Mouse (Mus musculus): Measurements from ENCODE around the gene Gipc3. TPM values are rescaled to one million over a fixed set of nuclear protein-coding genes. Genes with fewer than 3 reads are reported as not detected.
A peak's percentile ranks its signal among the peaks of the same experiment; 100 is the strongest.

The Gipc3 gene
- polyA plus RNA-seq, 1 experiment from 2014 or later, result 0.05 TPM

DNA sequence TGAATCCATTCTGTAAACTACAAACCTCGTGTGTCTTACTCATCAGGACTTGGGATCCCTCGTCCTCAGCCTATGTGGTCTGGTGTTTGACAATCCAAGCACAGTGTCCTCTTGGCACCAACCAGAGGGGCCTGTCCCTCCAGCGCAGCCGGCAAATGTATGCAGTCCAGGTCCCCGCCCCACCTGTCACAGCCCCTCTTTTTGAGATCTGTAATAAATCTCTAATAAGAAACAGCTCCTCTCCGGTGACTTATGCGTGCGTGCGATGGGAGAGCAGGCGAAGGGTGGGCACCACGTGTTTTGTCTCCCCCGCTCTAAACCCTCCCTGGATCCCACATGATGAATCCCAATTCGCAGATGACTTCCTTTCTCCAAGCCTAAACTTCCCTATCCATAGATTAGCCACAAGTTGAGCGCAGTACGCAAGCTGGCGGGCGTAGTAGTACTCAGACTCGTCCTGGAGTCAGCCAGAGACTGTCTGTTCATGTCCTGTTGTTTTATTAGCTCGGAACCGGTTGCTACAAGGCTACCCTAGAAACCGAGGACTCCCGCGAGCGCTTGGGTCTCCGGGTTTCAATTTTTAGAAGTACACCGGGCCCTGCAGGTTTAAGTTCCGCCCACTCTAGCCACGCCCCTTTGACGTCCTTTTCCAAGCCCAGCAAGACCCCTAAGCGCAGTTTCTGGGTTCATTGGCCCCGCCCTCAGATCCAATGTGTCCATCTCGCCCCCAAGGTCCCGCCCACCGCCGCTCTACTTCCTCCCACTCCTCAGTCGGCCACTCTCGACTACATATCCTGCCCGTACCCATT is 23.1 kb downstream of the Gipc3 start:
- under 1% methylated on average over 38 of the region's 38 CpGs for WGBS

DNA sequence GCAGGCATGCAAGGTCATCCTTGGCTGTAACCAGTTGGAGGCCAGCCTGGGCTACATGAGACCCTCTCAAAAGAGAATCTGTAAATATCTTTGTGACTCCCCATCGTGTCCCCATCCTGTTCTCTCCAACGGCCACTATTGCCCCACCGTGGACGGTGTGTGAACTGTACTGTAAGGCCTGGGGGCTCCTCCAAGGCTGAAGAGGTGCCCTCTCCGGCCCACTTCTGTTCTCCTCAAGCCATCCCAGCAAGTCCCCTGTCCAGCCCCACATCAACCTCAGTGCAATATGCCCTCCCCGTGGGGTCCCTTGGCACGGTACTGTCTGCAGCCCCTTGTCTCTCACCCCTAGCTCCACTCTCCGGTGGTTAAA is 23.8 kb downstream of the Gipc3 start:
- ATAC-seq (ENCODE audit: insufficient number of reproducible peaks, insufficient read depth, low FRiP score, low TSS enrichment, low read depth), result no peak
- Histone ChIP-seq H3K9me3 (no peaks in the 10 kb centered on the region), H3K36me3 (peaks cover 65% of the 10 kb centered on the region), H3K27me3 (peaks cover 4% of the 10 kb centered on the region; the same call in 1 of the 2 replicates), H3K27ac (peak overlapping the region; percentile 86), H3K9ac (replicated peaks) (peak overlapping the region; percentile 57), H3K4me2 (peak overlapping the region; percentile 87), H3K4me1 (replicated peaks) (peaks cover 50% of the 10 kb centered on the region), H3K4me3 (replicated peaks) (peak overlapping the region; percentile 98)
- 42% methylated on average over 8 of the region's 8 CpGs for WGBS

More for the DNA sequence above, 23.1 kb downstream of the Gipc3 start:
- Histone ChIP-seq H3K9me3 (no peaks in the 10 kb centered on the region), H3K4me1 (replicated peaks) (peaks cover 50% of the 10 kb centered on the region), H3K4me3 (replicated peaks) (peak overlapping the region; percentile 98), H3K4me2 (peak overlapping the region; percentile 87), H3K27ac (peak overlapping the region; percentile 86), H3K27me3 (peaks cover 4% of the 10 kb centered on the region; the same call in 1 of the 2 replicates), H3K9ac (replicated peaks) (peak overlapping the region; percentile 57), H3K36me3 (peaks cover 65% of the 10 kb centered on the region)
- ATAC-seq (ENCODE audit: insufficient number of reproducible peaks, insufficient read depth, low FRiP score, low TSS enrichment, low read depth), result peak; percentile 26

DNA sequence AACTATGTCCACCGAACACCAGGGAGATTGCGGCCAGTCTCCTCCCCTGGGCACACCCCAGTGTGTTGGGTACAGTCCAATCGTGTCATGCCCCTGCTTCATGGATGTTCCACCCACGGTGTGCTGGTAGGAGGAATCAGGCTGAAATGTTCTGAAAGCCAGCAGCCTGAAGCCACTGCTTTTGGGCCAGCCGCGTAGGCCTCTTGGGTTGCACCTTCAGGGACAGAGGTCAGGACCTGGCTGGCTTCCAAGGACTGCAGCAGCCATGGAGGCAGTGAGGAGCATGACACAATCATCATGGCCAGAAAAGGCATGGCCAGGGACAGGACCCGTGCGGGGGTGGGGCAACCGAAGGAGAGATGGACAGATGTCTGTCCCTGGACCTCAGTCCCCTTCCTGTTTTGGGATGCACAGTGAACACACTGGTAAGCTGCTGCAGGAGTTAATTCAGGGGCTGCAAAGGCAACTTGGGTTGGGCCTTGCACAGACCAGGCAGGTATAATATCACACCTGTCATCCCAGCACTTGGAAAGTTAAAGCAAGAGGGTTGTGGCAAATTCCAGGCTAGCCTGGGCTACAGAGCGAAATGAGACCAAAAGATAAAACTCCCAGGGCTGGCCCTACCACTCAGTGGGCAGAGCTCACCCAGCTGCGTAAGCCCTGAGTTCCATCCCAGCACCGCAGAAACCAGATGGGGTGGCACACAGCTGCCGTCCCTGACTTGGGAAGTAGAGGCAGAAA is 24.3 kb downstream of the Gipc3 start:
- 92% methylated on average over 13 of the region's 13 CpGs for WGBS
- no peak for ATAC-seq (ENCODE audit: insufficient number of reproducible peaks, insufficient read depth, low FRiP score, low TSS enrichment, low read depth)
- Histone ChIP-seq H3K9ac (replicated peaks) (peak overlapping the region; percentile 57; the same call in 1 of the 2 replicates), H3K4me3 (replicated peaks) (peak overlapping the region; percentile 98), H3K4me1 (replicated peaks) (peaks cover 50% of the 10 kb centered on the region), H3K9me3 (no peaks in the 10 kb centered on the region), H3K4me2 (peak overlapping the region; percentile 87), H3K27ac (peak overlapping the region; percentile 86), H3K36me3 (peaks cover 65% of the 10 kb centered on the region), H3K27me3 (peaks cover 4% of the 10 kb centered on the region; the same call in 1 of the 2 replicates)

DNA sequence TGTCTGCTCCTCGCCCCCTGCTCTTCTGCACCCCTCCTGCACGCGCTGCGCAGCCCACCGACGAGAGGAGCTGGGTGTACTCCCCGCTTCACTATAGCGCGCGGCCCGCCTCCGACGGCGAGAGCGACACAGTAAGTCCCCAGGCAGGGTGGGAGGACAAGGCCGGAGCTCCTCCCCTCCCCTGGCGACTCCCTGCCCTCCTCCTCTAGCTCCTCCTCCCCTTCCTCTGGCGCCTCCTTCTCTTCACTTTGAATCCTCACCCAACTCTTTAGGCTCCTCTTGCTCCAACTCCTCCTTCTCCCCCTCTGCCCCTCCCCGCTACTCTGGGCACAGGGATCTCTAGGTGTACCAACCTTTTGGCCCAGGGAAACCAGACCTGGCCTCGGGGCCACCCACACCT is 25.8 kb downstream of the Gipc3 start:
- H3K9ac ChIP-seq (replicated peaks), result peak overlapping the region; percentile 51
- H3K9me3 ChIP-seq, result no peaks in the 10 kb centered on the region
- peak overlapping the region; percentile 53; the same call in 1 of the 2 replicates for H3K27ac ChIP-seq
- H3K4me2 ChIP-seq, result peak overlapping the region; percentile 47
- no peak for ATAC-seq (ENCODE audit: insufficient number of reproducible peaks, insufficient read depth, low FRiP score, low TSS enrichment, low read depth)
- H3K36me3 ChIP-seq, result peaks cover 65% of the 10 kb centered on the region
- peaks cover 4% of the 10 kb centered on the region; the same call in 1 of the 2 replicates for H3K27me3 ChIP-seq
- H3K4me1 ChIP-seq (replicated peaks), result peaks cover 43% of the 10 kb centered on the region
- H3K4me3 ChIP-seq (replicated peaks), result peak overlapping the region; percentile 16; the same call in 1 of the 2 replicates
- WGBS, result 13% methylated on average over 20 of the region's 20 CpGs

DNA sequence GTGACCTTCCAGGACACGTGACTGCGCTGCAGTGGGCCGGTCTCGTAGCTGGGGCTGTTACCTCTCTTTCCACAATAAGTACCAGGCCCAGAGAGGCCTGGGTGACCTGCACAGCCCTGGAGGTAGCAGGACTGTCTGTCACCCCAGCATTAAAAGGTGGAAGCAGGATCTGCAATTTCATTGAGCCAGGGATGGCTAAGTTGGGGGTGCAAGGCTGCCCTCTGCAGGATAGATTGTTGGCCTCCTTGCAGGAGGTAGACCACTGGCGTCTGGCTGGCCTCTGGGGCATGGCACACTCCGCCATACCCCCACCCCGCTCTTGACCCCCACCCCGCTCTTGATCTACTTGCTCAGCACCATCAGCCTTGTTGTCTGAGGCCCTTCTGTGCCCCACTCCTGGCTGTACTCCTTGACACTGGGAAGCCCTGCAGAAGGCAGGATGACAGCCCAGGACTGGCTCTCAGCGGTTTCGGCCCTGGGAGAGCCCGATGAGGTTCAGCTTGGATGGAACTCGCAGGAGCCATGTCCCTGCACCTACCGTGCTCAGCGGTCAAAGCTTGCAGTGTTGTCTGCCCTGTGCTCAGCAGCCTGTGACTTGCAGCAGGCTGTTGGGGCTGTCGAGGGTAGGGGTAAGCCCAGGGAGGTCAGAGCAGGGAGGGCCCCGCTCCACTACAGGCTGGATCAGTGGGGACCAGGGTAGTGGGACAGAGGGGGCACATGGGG is 26.6 kb downstream of the Gipc3 start:
- H3K4me2 ChIP-seq, result peak overlapping the region; percentile 47
- H3K27ac ChIP-seq, result 0 out of 2 replicates have a peak overlapping the region, but pooled peaks have one; percentile 53
- H3K4me1 ChIP-seq (replicated peaks), result peaks cover 35% of the 10 kb centered on the region
- no peak for ATAC-seq (ENCODE audit: insufficient number of reproducible peaks, insufficient read depth, low FRiP score, low TSS enrichment, low read depth)
- peaks cover 4% of the 10 kb centered on the region; the same call in 1 of the 2 replicates for H3K27me3 ChIP-seq
- H3K36me3 ChIP-seq, result peaks cover 71% of the 10 kb centered on the region
- H3K9me3 ChIP-seq, result no peaks in the 10 kb centered on the region
- peak overlapping the region; percentile 51; the same call in 1 of the 2 replicates for H3K9ac ChIP-seq (replicated peaks)
- 47% methylated on average over 16 of the region's 16 CpGs for WGBS
- H3K4me3 ChIP-seq (replicated peaks), result peak overlapping the region; percentile 16; the same call in 1 of the 2 replicates

DNA sequence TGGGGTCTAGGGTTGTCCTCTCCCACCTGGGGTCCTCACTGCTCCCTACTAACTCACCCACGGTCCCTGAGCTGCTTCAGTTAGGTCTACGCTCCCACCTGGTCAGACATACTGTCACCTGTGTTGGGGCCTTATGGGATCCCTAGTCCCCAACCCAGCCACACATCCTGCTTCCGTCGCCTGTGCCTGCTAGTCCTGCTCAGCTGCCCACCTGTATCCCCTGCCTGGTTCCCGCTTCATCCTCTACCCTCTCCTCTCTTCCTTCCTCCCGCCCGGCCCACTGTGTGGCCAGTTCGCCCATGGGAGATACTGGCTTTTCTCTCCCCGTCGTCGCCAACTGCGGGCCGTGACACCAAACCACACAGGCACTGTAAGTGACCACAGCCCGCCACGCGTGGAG is 27.5 kb downstream of the Gipc3 start:
- H3K4me2 ChIP-seq, result no peak overlapping the region
- no peak for ATAC-seq (ENCODE audit: insufficient number of reproducible peaks, insufficient read depth, low FRiP score, low TSS enrichment, low read depth)
- whole genome bisulfite sequencing, result 94% methylated on average over 16 of the region's 16 CpGs
- H3K27ac ChIP-seq, result no peak overlapping the region
- no peak overlapping the region for H3K9ac ChIP-seq (replicated peaks)
- H3K4me3 ChIP-seq (replicated peaks), result no peak overlapping the region
- H3K4me1 ChIP-seq (replicated peaks), result peaks cover 35% of the 10 kb centered on the region
- H3K9me3 ChIP-seq, result no peaks in the 10 kb centered on the region
- peaks cover 4% of the 10 kb centered on the region; the same call in 1 of the 2 replicates for H3K27me3 ChIP-seq
- peaks cover 80% of the 10 kb centered on the region for H3K36me3 ChIP-seq

DNA sequence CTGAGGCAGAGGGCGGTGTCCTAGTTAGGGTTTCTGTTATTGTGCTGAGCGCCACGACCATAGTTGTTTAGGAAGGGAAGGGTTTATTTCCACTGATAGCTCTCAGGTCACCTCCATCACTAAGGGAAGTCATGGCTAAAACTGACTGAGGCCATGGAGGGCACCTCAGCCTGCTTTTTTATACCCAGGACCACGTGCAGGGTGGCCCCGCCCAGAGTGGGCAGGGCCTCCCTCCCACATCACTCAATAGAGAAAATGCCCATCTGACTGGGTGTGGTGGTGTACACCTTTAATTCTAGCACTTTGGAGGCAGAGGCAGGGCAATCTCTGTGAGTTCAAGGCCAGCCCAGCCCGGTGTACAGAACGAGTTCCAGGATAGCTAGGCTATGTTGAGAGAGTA is 28.9 kb downstream of the Gipc3 start:
- H3K9me3 ChIP-seq, result no peaks in the 10 kb centered on the region

DNA sequence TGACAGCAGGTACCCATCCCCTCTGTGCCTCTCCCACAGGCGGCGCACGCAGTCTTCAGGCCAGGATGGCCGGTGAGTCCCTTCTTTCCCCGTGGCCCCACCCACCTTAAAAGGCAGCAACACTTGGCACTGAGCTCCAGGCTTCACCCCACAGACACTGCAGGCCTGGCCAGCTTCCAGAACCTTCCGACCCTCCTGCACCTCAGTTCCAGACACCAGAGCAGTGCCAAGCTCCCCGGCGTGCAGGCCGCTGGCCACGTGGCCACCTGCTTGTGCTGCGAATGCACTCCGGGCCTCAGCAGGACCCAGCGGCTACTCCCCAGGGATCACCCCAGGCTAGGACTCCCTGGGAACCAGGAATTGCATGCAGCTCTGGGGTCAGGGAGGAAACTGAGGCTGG is 29.5 kb downstream of the Gipc3 start:
- H3K9ac ChIP-seq (replicated peaks), result no peak overlapping the region
- no peak for ATAC-seq (ENCODE audit: insufficient number of reproducible peaks, insufficient read depth, low FRiP score, low TSS enrichment, low read depth)
- no peak overlapping the region for H3K27ac ChIP-seq
- peaks cover 4% of the 10 kb centered on the region; the same call in 1 of the 2 replicates for H3K27me3 ChIP-seq
- H3K9me3 ChIP-seq, result no peaks in the 10 kb centered on the region
- peaks cover 96% of the 10 kb centered on the region for H3K36me3 ChIP-seq
- 97% methylated on average over 13 of the region's 13 CpGs for WGBS
- H3K4me2 ChIP-seq, result no peak overlapping the region
- peaks cover 22% of the 10 kb centered on the region for H3K4me1 ChIP-seq (replicated peaks)
- no peak overlapping the region for H3K4me3 ChIP-seq (replicated peaks)

More for the DNA sequence above, 28.9 kb downstream of the Gipc3 start:
- Histone ChIP-seq H3K4me3 (replicated peaks) (no peak overlapping the region), H3K27ac (no peak overlapping the region), H3K27me3 (peaks cover 4% of the 10 kb centered on the region; the same call in 1 of the 2 replicates), H3K9ac (replicated peaks) (no peak overlapping the region), H3K4me1 (replicated peaks) (peaks cover 28% of the 10 kb centered on the region), H3K36me3 (peaks cover 94% of the 10 kb centered on the region), H3K4me2 (no peak overlapping the region)
- ATAC-seq (ENCODE audit: insufficient number of reproducible peaks, insufficient read depth, low FRiP score, low TSS enrichment, low read depth), result no peak
- 79% methylated on average over 7 of the region's 7 CpGs for WGBS

DNA sequence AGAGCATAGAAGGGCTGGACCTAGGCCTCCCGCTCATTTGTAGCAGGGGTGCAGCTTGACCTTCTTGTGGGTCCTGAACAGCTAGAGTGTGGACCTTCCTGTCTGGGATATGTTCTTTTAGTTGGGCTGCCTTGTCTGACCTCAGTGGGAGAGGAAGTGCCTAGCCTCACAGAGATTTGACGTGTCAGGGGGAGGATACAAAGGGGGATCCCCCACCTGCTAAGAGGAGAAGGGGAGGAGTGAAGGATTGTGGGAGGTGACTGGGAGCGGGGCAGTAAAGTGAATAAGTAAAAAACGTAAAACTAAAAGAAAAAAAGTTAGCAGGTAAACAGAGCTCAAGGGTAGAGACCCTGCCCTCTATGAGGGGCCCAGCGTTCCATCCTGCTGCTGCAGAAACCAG is 33.5 kb downstream of the Gipc3 start:
- H3K36me3 ChIP-seq, result peaks cover 97% of the 10 kb centered on the region
- no peak overlapping the region for H3K4me3 ChIP-seq (replicated peaks)
- H3K27me3 ChIP-seq, result no peaks in the 10 kb centered on the region
- no peak overlapping the region for H3K9ac ChIP-seq (replicated peaks)
- H3K4me1 ChIP-seq (replicated peaks), result 0 out of 2 replicates have a peak, but pooled peaks cover 5% of the 10 kb centered on the region
- ATAC-seq (ENCODE audit: insufficient number of reproducible peaks, insufficient read depth, low FRiP score, low TSS enrichment, low read depth), result no peak
- WGBS, result 87% methylated on average over 5 of the region's 5 CpGs
- no peak overlapping the region for H3K27ac ChIP-seq
- no peak overlapping the region for H3K4me2 ChIP-seq
- H3K9me3 ChIP-seq, result no peaks in the 10 kb centered on the region

DNA sequence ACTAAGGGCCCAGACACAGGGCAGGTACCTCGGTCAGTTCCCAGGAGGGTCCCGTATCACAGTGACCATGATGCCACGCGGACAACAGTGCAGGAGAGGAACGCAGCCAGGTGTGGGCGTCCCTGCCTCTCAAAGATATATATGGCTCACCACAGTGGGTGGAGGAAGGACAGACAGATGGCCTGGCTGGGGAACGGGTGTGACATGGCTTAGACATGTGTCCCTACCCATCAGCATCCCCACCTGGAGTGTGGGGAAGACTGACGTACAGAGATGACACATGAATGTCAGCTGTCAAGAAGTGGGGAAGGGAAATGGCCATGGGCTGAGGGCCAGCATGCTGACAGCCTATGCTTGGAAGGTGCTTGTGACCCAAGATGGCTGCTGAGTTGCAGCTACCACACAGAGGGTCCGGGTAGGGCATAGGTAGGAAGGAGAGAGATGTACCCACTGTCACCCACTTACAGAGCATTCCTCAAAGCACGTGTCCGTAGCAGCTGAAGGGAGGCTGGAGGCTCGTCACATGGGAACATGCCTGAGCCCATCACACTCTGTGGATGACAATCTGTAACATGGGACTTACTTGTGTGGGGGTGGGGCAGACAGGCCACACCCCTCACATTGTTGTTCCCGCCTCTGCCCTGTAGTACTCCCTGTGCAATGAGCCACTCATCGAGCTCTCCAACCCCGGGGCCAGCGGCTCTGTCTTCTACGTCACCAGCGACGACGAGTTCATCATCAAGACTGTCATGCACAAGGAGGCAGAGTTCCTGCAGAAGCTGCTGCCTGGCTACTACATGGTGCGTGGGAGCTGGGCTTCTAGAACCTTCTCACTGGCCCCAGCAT is 36.0 kb downstream of the Gipc3 start:
- no peaks in the 10 kb centered on the region for H3K27me3 ChIP-seq
- no peak overlapping the region for H3K4me3 ChIP-seq (replicated peaks)
- peaks cover 72% of the 10 kb centered on the region for H3K36me3 ChIP-seq
- no peak overlapping the region for H3K4me2 ChIP-seq
- peaks cover 17% of the 10 kb centered on the region; the same call in 1 of the 2 replicates for H3K4me1 ChIP-seq (replicated peaks)
- no peak overlapping the region for H3K27ac ChIP-seq
- WGBS, result 91% methylated on average over 21 of the region's 21 CpGs
- H3K9ac ChIP-seq (replicated peaks), result no peak overlapping the region
- ATAC-seq (ENCODE audit: insufficient number of reproducible peaks, insufficient read depth, low FRiP score, low TSS enrichment, low read depth), result no peak
- H3K9me3 ChIP-seq, result no peaks in the 10 kb centered on the region
